Mouse (Mus musculus): ENCODE data around the gene Ifit1bl1.
"Not testable (repeated sequence)": the region's sequence is repeated elsewhere in the genome, so short reads cannot be mapped to it uniquely, and the experiment has no call there.

The Ifit1bl1 gene

DNA sequence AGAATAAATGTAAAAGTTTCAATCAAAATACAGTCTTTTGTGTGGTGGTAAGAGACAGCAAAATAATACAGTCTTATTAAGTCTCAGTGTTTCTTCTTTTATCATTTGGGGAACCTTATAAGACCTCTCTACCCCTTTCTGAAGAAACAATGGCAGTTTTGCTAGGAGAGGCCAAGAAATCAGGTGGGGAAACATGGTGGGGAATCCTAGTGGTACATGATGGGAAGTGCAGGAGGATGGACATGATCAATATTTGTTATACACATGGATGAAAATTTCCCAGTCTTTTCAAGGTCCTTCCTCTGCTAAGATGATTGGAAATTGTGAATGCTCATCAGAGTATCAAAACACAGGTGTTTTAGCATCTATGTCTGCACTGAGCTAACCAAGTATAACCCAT, 12.8 kb downstream of the Ifit1bl1 start:
- no peak for DNase-seq (ENCODE audit: low spot score in 2 of 2)

DNA sequence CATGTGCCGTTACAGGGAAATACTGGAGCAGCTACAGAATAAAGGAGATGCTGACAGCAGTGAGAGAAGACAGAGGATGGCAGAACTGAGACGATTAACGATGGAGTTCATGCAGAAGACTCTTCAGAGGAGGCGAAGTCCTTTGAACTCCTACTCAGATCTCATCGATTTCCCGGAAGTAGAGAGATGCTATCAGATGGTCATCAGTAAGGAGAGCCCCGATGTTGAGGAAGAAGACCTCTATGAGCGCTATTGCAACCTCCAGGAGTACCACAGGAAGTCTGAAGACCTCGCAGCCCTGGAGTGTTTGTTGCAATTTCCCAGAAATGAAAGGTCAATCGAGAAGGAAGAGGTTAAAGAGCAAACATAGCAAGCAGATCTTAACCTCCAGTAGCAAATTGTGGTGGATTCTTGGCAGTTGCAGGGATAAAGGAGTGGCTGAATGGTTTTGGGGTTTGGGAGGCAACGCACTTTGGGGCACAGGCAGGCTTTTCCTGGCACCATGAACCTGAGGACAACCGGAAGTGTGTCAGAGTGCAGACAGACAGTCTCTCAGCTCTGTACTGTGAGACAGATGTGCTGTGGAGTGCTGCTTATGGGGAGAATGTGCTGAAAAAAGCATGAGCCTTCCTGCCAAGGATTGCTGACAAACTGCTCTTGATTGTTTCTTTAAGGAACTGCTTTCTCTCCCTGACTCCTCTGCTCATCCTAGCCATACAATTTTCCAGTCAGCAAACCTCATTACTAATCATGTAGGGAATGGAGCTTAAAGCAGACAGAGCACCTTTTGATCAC, 13.7 kb downstream of the Ifit1bl1 start:
- DNase-seq (ENCODE audit: low spot score in 2 of 2): not testable (repeated sequence)

DNA sequence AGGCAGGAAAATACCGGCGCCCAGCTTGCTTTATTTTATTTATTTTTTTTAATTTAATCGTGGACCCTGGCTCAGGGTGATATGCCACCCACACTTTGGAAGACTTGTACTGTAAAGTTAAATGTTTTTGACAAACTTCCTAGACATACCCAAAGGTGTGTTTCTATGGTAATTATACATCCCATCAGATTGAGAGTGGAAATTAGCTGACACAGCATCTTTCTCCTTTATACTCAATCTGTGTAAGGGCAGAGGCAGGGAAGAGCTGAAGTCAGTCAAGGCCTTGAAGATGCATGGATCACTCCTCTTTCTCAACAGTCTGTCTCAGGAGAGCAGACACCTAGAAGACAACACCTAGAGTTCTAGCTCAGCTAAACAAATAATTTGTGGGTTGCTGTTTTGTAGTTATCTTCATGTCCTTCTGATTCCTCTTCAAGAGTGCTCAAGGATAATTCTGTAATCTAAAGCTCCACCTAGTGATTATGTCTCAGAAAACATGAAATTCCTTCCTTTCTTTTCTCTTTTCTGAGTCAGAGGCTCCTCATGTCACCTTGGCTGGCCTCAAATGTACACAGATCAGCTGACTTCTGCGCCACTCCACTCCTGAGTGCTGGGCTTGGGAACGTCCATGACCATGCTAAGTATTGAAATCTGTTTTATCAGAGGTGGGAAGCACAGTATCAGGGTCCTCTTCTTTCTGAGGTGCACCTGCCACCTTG, 15.9 kb downstream of the Ifit1bl1 start:
- not testable (repeated sequence) for DNase-seq (ENCODE audit: low spot score in 2 of 2)

DNA sequence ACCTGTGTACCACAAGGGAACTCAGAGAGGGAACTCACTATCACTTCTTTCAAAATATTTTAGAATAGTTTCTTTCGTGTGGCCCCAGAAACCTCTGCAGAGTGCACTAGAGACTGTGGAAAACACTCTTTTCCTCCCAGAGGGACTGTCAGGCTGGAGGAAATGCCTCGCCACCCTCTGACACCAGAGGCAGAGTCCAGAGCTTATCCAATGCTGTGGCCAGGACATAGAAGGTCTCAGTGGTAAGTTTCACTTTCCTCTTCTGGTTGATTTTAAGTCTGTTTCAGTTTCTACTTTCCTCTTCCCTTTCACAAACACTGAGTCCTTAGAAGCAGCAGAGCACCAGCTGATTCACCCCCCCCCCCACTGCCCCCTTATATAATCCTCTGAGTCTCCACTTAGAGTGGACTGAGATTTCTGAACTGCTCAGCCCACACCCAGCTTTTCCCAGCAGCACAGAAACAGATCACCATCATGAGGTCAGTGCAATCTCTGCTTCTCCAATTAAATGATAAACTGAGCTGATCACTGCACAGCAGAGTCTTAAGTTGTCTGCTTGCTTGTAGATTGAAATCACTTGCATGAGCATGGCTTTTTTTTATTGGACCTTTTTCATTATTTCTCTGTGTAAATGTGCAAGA, 18.5 kb downstream of the Ifit1bl1 start, which contains the start of gene Ifit3:
Gene Ifit3 (plus strand): TSS at position 406 of the 641 bp plus-strand sequence.
- DNase-seq (ENCODE audit: low spot score in 2 of 2): not testable (repeated sequence)

DNA sequence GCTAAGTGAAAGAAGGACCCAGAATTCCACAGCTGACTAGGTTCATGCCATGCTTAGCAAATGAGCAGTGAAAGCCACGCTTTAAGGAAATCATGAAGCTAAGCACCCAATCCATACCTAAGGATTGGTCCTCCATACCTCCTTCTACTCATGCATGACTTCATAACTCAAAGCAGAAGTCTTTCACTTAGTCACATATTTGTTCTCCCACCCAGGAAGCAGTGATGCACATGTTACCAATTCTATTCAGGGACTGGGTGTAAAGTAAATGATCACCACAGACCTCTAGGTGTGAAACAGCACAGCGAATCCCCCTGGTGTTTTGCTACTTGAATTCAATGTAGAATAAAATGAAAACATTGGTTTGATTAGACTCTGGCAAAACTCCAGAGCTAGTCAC, 19.1 kb downstream of the Ifit1bl1 start:
- DNase-seq (ENCODE audit: low spot score in 2 of 2): not testable (repeated sequence)

DNA sequence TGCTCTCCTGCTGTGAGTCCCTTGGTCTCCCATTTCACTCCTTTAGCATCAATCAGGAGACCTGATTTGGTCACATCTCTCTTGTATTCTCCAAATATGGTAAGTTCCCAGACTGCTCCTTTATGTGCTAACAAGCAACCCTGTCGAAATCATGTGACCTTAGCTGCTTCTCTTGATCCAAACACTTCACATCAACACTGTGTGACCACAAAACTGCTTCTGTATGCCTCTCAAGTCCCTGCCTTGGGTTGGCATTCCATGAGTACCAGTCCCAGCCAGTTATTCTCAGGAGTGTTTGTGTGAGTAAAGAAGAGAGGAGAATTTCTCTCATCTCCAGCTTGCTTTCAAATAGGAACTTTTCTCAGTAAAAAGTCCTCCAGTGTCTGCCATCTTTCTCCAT, 24.6 kb downstream of the Ifit1bl1 start:
- DNase-seq (ENCODE audit: low spot score in 2 of 2): no peak

DNA sequence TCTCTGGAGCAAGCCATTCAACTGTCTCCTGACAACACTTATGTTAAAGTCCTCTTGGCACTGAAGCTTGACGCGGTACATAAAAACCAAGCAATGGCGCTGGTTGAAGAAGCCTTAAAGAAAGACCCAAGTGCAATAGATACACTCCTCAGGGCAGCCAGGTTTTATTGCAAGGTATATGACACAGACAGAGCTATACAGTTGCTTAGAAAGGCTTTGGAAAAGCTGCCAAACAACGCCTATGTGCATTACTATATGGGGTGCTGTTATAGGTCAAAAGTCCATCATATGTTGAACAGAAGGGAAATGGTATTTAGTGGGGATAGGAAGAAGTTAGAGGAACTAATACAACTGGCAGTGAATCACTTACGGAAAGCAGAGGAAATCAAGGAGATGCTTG, 28.1 kb downstream of the Ifit1bl1 start:
- no peak for DNase-seq (ENCODE audit: low spot score in 2 of 2)

DNA sequence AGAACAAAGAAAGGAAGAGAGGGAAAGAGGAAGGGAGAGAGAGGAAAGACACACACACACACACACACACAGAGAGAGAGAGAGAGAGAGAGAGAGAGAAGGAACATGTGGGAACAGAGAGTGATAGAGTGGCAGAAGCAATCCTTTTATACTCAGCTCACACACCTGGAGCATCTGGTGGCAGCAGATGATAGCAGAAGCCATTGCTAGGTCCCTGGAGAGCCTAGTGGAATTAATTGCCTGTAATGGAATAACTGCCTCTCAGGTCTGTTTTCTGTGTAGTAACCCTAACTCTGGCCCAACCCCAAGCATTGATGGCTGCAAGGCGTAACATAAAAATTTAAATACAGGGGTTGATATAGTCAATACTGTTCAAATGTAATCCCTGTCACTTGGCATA, 30.7 kb downstream of the Ifit1bl1 start:
- DNase-seq (ENCODE audit: low spot score in 2 of 2): no peak

DNA sequence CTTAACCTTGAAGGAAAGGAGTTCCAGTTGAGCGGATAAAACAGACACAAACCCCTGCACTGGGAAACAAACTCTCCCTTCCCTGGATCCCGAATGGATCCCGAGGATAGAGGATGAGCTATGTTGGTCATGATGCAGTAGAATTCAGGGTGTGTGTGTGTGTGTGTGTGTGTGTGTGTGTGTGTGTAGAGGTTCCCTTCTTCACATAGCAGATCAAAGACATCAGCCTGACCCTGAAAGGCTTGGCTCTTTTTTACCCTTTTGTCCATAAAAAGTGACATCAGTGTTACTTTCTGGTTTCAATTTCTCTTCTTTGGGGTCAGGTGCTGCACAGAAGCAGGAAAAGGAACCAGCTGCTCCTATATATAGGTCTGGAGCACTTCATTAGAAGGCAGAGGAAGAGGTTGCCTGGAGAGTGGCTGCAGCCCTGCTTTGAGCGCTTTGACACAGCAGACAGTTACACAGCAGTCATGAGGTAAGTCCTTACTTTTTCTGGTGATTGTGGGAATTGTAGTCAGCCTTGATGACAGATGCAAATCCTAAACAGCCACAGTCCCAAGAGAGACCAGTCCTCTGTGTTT, 31.8 kb downstream of the Ifit1bl1 start:
- DNase-seq (ENCODE audit: low spot score in 2 of 2): no peak

DNA sequence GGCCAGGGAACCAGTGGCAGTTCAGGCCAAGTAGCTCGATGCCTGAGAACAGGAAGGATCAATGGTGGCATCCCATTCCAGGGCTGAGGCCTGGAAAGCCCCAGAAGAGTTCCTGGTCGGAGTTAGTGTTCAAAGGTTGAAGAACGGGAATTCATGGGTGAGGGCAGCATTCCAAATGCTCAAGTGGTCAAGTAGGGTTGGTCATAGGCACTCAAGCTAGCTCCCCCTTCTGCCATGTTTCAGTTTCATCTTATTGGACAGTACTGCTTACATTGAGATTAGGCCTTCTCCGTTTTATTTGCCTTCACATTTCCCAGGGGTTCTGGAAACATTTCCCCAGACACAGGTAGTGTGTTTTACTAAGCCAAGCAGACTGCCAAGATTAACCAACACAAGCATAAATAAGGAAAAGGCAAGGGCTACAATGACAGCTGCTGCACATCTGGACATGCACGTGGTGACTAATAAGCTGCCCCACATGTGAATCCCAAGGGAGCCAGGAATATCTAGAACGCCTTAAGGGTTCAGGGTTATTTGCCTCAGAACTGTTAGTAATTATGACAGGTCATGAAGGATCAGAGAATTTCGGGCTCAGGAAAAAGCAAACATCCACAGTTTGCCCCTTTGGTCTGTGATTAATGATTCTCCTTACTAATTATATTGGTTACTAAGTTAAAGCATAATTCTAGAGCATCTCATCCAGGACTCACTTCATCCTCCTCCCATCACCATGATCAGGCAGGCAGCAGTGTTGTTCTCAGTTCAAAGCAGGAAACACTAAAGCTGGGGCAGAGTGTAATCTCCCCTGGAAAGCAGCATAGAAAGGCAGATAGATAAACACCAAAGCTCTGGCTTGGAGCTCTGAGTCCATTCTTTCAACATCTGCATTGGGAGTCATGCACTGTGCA, 32.5 kb downstream of the Ifit1bl1 start:
- no peak for DNase-seq (ENCODE audit: low spot score in 2 of 2)

DNA sequence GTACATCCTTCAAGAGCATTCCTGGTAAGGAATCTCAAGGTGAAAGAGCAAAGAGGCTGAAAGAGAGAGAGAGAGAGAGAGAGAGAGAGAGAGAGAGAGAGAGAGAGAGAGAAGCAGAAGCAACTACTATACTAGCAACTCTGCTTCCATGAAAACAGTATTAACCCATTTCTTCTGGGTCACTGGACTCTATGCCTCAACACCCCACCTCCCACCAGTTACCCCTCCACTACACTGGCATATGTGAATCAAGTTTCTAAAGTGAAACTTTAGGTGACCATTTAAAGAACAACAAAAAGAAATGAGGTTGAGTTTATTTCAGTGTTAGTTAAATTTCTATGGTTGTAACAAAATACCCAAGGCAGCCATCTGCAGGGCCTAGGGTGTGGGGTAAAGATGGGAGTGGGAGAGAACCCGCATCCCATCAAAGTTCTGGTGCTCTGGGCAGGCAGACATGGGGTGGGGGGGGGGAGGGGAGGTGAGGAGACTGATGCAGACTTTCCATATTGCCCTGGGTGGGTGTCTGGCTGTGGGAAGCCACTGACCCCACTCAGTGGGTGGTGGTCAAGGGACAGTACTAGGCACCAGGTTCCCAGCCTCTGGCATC, 35.5 kb downstream of the Ifit1bl1 start:
- DNase-seq (ENCODE audit: low spot score in 2 of 2): no peak

DNA sequence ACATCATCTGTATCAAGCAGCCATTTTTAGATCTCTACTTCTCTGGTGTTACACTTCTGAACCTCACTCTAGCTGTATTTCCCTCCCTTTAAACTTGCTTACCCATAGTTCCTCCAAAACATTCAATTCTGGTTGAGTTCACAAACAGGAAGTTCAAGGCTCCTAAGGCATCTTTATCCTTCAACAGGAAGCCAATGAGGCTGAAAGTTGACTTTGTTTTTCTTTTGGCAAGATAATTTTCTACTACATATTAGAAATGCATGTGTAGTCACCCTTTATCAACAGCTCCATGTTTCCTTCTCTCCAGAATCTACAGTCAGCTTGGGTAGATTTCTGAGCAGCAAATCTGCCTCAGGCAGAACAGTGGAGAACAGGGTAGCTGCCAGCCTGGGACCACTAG, 39.2 kb downstream of the Ifit1bl1 start:
- DNase-seq (ENCODE audit: low spot score in 2 of 2): no peak

DNA sequence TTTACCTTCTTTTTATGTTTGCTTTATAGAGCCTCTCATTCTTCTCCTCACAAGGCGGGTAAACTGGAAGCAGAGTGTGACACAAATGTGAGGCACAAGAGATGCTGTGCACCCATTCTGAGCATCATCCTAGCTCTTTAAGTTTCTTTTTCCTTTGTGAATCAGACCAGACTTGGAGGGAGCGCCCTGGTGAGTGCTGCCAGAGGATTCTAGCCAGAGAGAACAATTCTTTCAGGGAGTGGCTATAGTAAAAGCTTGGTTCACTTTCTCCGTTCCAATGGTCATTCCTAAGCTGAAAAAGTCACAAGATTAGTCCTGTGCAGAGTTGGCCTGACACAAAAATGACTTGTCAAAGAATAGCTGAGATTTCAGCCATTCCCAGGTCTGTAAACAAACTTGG, 45.1 kb downstream of the Ifit1bl1 start:
- DNase-seq (ENCODE audit: low spot score in 2 of 2): no peak

DNA sequence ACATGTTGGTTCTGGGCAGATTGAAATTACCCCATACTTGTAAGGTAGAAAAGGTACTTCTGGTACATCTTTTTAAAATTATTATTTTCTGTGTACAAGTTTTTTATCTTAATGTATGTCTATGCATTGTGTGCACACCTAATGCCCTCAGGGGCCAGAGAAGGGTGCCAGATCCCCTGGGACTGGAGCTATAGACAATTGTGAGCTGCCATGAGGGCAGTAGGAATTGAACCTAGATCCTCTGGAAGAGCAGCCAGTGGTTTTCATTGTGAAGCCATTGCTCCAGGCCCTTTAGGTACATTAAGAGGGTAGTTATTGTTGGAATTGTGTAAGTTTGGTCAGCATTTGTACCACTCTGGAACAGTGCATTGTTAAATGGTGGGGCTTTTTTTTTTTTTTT, 47.7 kb downstream of the Ifit1bl1 start:
- no peak for DNase-seq (ENCODE audit: low spot score in 2 of 2)

DNA sequence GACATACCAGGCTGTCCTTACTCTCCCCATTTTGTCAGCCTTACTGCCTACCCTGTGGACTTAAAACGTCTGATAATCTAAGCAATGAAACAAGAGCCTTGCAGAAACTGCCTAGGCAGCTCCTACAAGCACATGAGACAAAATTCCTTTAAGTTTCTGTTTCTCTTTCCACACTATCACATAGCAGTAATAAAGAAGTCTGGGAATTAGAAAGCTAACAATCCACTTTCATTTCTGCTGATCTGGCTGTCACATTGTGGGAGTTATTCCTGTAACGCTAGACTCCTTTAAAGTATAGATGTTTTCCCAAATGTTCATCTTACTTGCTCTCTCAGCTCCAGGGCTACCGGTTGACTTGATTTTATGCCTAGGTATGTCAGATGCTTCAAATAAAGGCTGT, 48.2 kb downstream of the Ifit1bl1 start:
- DNase-seq (ENCODE audit: low spot score in 2 of 2): no peak

DNA sequence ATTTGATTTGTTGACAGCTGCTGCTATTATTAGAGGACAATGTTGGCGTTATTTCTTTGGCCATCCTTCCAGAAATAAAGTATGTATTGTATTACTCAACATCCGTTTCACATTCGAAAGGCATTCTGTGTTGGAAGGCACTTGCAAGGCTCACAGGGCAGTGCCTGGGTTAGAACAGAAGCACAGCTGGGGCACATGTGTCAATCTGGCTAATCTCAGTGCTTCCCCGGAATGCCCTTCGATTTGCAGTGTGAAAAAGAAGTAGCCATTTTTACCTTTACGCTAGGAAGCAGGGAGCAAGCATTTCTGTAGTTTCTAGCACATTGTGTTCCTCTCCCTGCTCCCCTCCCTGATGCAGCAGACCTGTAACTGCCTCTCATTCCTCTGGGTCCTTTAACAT, 48.7 kb downstream of the Ifit1bl1 start:
- no peak for DNase-seq (ENCODE audit: low spot score in 2 of 2)

DNA sequence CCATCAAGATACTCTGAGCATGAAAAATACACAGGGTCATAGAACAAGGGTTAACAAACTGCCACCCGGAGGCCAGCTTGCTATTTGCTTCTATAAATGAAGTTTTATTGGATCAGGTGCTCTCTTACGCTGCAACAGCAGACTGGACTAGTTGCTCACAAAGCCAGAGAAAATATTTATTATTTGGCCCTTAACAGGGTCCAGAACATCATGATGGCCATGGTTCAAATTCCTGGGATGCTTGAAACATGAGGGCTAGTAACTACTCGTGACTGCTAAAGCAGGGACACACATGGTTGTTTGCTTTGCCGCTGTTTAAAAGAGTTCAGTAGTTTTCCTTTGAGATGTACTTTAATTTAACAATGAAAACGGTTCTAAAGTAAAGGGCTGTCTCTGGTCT, 49.8 kb downstream of the Ifit1bl1 start:
- no peak for DNase-seq (ENCODE audit: low spot score in 2 of 2)

DNA sequence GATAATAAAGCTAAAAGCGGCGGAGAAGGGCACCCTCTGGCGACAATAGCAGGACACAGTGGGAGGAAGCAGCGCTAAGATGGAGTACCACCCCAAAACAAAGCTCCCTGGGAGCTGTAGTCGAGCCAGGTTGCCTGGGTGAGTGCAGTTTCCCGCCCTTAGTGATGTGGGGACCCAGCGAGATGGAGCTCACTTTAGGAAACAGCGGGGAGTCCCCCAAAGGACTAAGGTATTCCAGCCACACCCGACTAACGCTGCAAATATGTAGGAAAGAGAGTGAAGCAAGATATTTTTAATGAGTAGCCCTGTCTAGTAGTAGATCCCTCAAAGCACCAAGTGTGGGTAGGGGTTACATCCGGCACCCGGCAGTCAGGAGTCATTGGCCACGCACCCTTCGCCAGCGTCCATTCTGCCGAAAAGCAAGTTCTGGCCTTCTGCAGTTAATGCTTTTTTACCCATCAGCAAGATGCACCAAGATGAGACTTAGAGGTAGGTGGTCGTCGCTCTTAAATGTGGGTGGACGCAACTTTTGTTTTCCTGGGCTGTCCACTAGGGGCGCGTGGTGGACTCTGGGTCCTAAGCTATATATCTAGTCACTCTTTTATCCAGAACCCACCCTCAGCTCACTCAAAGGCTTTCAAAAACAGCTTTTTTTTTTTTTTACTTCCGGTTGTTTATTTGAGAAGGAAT, 51.1 kb downstream of the Ifit1bl1 start, which contains the start of gene Ifit2:
Gene Ifit2 (plus strand): TSS at position 161 of the 690 bp plus-strand sequence.
- DNase-seq (ENCODE audit: low spot score in 2 of 2): peak; percentile 75

DNA sequence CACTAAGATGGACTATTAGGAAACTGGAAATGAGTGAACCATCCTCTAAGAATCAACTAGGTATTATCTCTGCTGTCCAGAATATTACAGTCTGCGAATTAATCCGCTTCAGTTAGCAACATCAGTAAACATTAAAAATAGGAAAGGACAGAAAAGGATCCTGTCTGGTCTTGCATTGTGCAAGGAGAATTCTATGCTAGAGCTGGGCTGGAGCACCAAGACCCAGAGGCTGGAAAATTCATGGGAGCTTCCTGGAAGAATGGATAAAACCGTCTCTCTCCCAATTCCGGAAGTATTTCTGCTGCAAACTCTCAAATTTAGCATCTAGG, 51.6 kb downstream of the Ifit1bl1 start:
- no peak for DNase-seq (ENCODE audit: low spot score in 2 of 2)

DNA sequence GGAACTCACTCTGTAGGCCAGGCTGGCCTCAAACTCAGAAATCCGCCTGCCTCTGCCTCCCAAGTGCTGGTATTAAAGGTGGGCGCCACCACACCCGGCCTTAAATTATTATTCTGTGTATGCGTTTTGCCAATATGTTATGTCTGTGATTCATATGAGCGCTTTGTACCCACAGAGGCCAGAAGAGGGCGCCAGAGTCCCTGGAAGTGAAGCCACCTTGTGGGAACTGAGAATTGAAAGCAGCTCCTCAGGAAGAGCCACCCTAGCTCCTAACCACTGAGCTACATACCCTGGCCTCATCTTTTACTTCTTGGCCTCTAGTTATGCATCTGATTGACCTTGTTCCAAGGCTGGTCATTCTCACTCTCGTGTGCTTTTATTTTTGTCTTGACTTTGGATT, 53.8 kb downstream of the Ifit1bl1 start:
- peak; percentile 78 to 88 for DNase-seq (ENCODE audit: low spot score in 2 of 2)

All from spleen, postnatal 36 days (tissue).